Mouse (Mus musculus) gastrocnemius, postnatal 4 days (tissue): ENCODE measurements at regions not wholly inside any gene's neighbourhood (a gene's known extent, or its start where the extent isn't known, plus 50 kb on each side); places are given as distances from the start of the nearest gene placed in this dataset.

Source experiments
- DNase-seq, 2 experiments: peaks; one replicate each; pipeline ENCODE4 v3.0.0; 2021 to 2022; ENCODE audit warnings: low spot score in 2 of 2, mixed read lengths in 2 of 2

- DNase-seq = no peak
Observed at GRCm38 (mm10) chr9:83326437-83327086, 114.4 kb downstream of the Lca5 start.

GRCm38 (mm10) chr9:83325910-83326309 is 115.0 kb downstream of the Lca5 start:
- no peak for DNase-seq

GRCm38 (mm10) chr9:83324336-83324735 is 116.6 kb downstream of the Lca5 start:
- DNase-seq = no peak

- DNase-seq = no peak
Observed at GRCm38 (mm10) chr9:83322991-83323583, 117.8 kb downstream of the Lca5 start.

GRCm38 (mm10) chr9:83321793-83322192 is 119.1 kb downstream of the Lca5 start:
- no peak for DNase-seq

GRCm38 (mm10) chr9:83320834-83321233 is 120.1 kb downstream of the Lca5 start:
- DNase-seq = no peak

GRCm38 (mm10) chr9:83316818-83317162 is 124.1 kb downstream of the Lca5 start:
- no peak for DNase-seq

- DNase-seq = peak in 1 of 2 experiments; percentile 39
Observed at GRCm38 (mm10) chr9:83315941-83316817, 124.7 kb downstream of the Lca5 start.

- DNase-seq = no peak
Observed at GRCm38 (mm10) chr9:83308771-83309170, 132.2 kb downstream of the Lca5 start.

- no peak for DNase-seq
Observed at GRCm38 (mm10) chr9:83308092-83308491, 132.8 kb downstream of the Lca5 start.

- DNase-seq = no peak
Observed at GRCm38 (mm10) chr9:83307349-83307938, 133.5 kb downstream of the Lca5 start.

- DNase-seq = no peak
Observed at GRCm38 (mm10) chr9:83304925-83305324, 136.0 kb downstream of the Lca5 start.

GRCm38 (mm10) chr9:83300500-83300899 is 140.4 kb downstream of the Lca5 start:
- DNase-seq = no peak

GRCm38 (mm10) chr9:83300044-83300443 is 140.9 kb downstream of the Lca5 start:
- no peak for DNase-seq

GRCm38 (mm10) chr9:83299623-83300022 is 141.3 kb downstream of the Lca5 start:
- DNase-seq = no peak

GRCm38 (mm10) chr9:83295453-83295852 is 145.5 kb downstream of the Lca5 start:
- no peak for DNase-seq

GRCm38 (mm10) chr9:83294441-83294840 is 146.5 kb downstream of the Lca5 start:
- DNase-seq = no peak

- no peak for DNase-seq
Observed at GRCm38 (mm10) chr9:83284097-83284496, 137.6 kb upstream of the Hmgn3 start.

- no peak for DNase-seq
Observed at GRCm38 (mm10) chr9:83283662-83284061, 137.2 kb upstream of the Hmgn3 start.

- DNase-seq = no peak
Observed at GRCm38 (mm10) chr9:83283249-83283648, 136.8 kb upstream of the Hmgn3 start.

- no peak for DNase-seq
Observed at GRCm38 (mm10) chr9:83277791-83278190, 131.3 kb upstream of the Hmgn3 start.

- no peak for DNase-seq
Observed at GRCm38 (mm10) chr9:83277356-83277755, 130.9 kb upstream of the Hmgn3 start.
